Comparison of ENCODE assay signal across 14 mouse cellular contexts in genomic region chr9:43225481-43225880, GRCm38 (mm10). TPM values are rescaled to one million over a fixed set of nuclear protein-coding genes. Genes with fewer than 3 reads are reported as not detected.
DNase-seq lines count a peak whose midpoint lies in the region; ATAC-seq and TF ChIP-seq lines count a peak whose summit lies in the region.
"Had no signal": no experiment of that assay in that cellular context is flagged by ENCODE, and none has a peak within 500 bp of the region (broad histone marks: within the 10 kb centered on the region; RNA-seq: fewer than 3 reads in every experiment).

No protein-coding gene starts in this region.

- 22% methylated on average over 2 of the region's 2 CpGs for WGBS in heart, embryonic 11.5 days (ENCODE audit: insufficient replicate concordance)
- WGBS in lung, embryonic 14.5 days: 20% methylated on average over 2 of the region's 2 CpGs
- 15% methylated on average over 2 of the region's 2 CpGs for WGBS in lung, postnatal 0 days
- 28% methylated on average over 2 of the region's 2 CpGs for WGBS in limb, embryonic 11.5 days
- WGBS in stomach, embryonic 15.5 days: 22% methylated on average over 2 of the region's 2 CpGs
- 64% methylated on average over 2 of the region's 2 CpGs for WGBS in midbrain, embryonic 14.5 days

- peak overlapping the region; percentile 14 for H3K4me2 ChIP-seq in heart, embryonic 11.5 days
- no peak overlapping the region for H3K4me2 ChIP-seq in lung, embryonic 14.5 days
- no peak overlapping the region for H3K4me2 ChIP-seq in lung, postnatal 0 days (replicated peaks; ENCODE audit: low read depth, low read length)
- H3K4me2 ChIP-seq in limb, embryonic 11.5 days (ENCODE audit: low read depth, severe bottlenecking): no peak overlapping the region
- H3K4me2 ChIP-seq in stomach, embryonic 15.5 days: no peak overlapping the region
- no peak overlapping the region for H3K4me2 ChIP-seq in midbrain, embryonic 14.5 days (ENCODE audit: low read length)
- H3K4me2 ChIP-seq: forebrain, embryonic 12.5 days; neural tube, embryonic 12.5 days had no signal

- peaks cover 7% of the 10 kb centered on the region for H3K36me3 ChIP-seq in heart, embryonic 11.5 days (ENCODE audit: control insufficient read depth, insufficient read depth, low read length)
- peaks cover 44% of the 10 kb centered on the region for H3K36me3 ChIP-seq in lung, embryonic 14.5 days (ENCODE audit: insufficient read depth)
- no peaks in the 10 kb centered on the region for H3K36me3 ChIP-seq in lung, postnatal 0 days (ENCODE audit: insufficient read depth, low read length)
- peaks cover 15% of the 10 kb centered on the region for H3K36me3 ChIP-seq in limb, embryonic 11.5 days (ENCODE audit: control insufficient read depth, insufficient read depth, low read length)
- peaks cover 14% of the 10 kb centered on the region; the same call in 1 of the 2 replicates for H3K36me3 ChIP-seq in stomach, embryonic 15.5 days
- H3K36me3 ChIP-seq in midbrain, embryonic 14.5 days (ENCODE audit: control insufficient read depth, insufficient read depth, low read length): no peaks in the 10 kb centered on the region
- H3K36me3 ChIP-seq: forebrain, embryonic 12.5 days; neural tube, embryonic 12.5 days had no signal

- no peaks in the 10 kb centered on the region for H3K9me3 ChIP-seq in heart, embryonic 11.5 days (replicated peaks; ENCODE audit: control insufficient read depth, low read length)
- no peaks in the 10 kb centered on the region for H3K9me3 ChIP-seq in lung, embryonic 14.5 days (ENCODE audit: low read depth, low read length)
- no peaks in the 10 kb centered on the region for H3K9me3 ChIP-seq in lung, postnatal 0 days (ENCODE audit: low read length)
- H3K9me3 ChIP-seq in limb, embryonic 11.5 days (ENCODE audit: control insufficient read depth, low read length): no peaks in the 10 kb centered on the region
- no peaks in the 10 kb centered on the region for H3K9me3 ChIP-seq in stomach, embryonic 15.5 days
- H3K9me3 ChIP-seq in midbrain, embryonic 14.5 days (ENCODE audit: control insufficient read depth, low read length): no peaks in the 10 kb centered on the region
- H3K9me3 ChIP-seq: forebrain, embryonic 12.5 days; megakaryocyte, embryonic 14.5 days; neural tube, embryonic 12.5 days had no signal

- H3K4me3 ChIP-seq in heart, embryonic 11.5 days (ENCODE audit: low read depth, low read length): no peak overlapping the region
- H3K4me3 ChIP-seq in lung, embryonic 14.5 days (ENCODE audit: low read depth, low read length): no peak overlapping the region
- H3K4me3 ChIP-seq in lung, postnatal 0 days (ENCODE audit: low read depth, low read length): no peak overlapping the region
- no peak overlapping the region for H3K4me3 ChIP-seq in limb, embryonic 11.5 days (ENCODE audit: low read depth, low read length)
- no peak overlapping the region for H3K4me3 ChIP-seq in stomach, embryonic 15.5 days (replicated peaks)
- no peak overlapping the region for H3K4me3 ChIP-seq in midbrain, embryonic 14.5 days (replicated peaks; ENCODE audit: low read depth, low read length)
- H3K4me3 ChIP-seq: forebrain, embryonic 12.5 days; megakaryocyte, embryonic 14.5 days; neural tube, embryonic 12.5 days had no signal

- H3K4me1 ChIP-seq in heart, embryonic 11.5 days (ENCODE audit: control insufficient read depth, insufficient read depth, low read length): peaks cover 22% of the 10 kb centered on the region
- H3K4me1 ChIP-seq in lung, embryonic 14.5 days (ENCODE audit: insufficient read depth): 0 out of 2 replicates have a peak, but pooled peaks cover 5% of the 10 kb centered on the region
- peaks cover 6% of the 10 kb centered on the region; the same call in 1 of the 2 replicates for H3K4me1 ChIP-seq in lung, postnatal 0 days (ENCODE audit: insufficient read depth, low read depth, low read length)
- peaks cover 18% of the 10 kb centered on the region for H3K4me1 ChIP-seq in limb, embryonic 11.5 days (ENCODE audit: control insufficient read depth, insufficient read depth, low read length)
- H3K4me1 ChIP-seq in stomach, embryonic 15.5 days: peaks cover 50% of the 10 kb centered on the region
- no peaks in the 10 kb centered on the region for H3K4me1 ChIP-seq in midbrain, embryonic 14.5 days (ENCODE audit: control insufficient read depth, insufficient read depth, low read length)

- H3K9ac ChIP-seq in heart, embryonic 11.5 days (ENCODE audit: low read depth, low read length): peak overlapping the region; percentile 43; the same call in 1 of the 2 replicates
- H3K9ac ChIP-seq in lung, embryonic 14.5 days: no peak overlapping the region; the same call in 1 of the 2 replicates
- no peak overlapping the region for H3K9ac ChIP-seq in lung, postnatal 0 days (replicated peaks; ENCODE audit: low read depth)
- H3K9ac ChIP-seq in limb, embryonic 11.5 days (ENCODE audit: low read length): no peak overlapping the region; the same call in 1 of the 2 replicates
- H3K9ac ChIP-seq in stomach, embryonic 15.5 days: no peak overlapping the region
- H3K9ac ChIP-seq in midbrain, embryonic 14.5 days (replicated peaks; ENCODE audit: low read length): no peak overlapping the region
- H3K9ac ChIP-seq: forebrain, embryonic 12.5 days; neural tube, embryonic 12.5 days had no signal

- TF ChIP-seq EP300 in lung, postnatal 0 days (IDR thresholded peaks at IDR 0.05): no peak

- no peak for DNase-seq in heart, postnatal 36 days
- DNase-seq in lung, embryonic 14.5 days: peak; percentile 24
- DNase-seq in lung, postnatal 0 days (ENCODE audit: low spot score): no peak
- no peak for DNase-seq in limb, embryonic 11.5 days (ENCODE audit: low spot score)
- no peak for DNase-seq in midbrain, embryonic 14.5 days
- no peak for DNase-seq in left cerebral cortex, postnatal 36 days (ENCODE audit: low spot score in 2 of 2)
- DNase-seq: gastrocnemius, postnatal 10 days; kidney, adult 11 months had no signal

- no peak for ATAC-seq in heart, embryonic 11.5 days (replicated peaks; ENCODE audit: insufficient number of reproducible peaks, low FRiP score, low TSS enrichment)
- ATAC-seq in lung, embryonic 14.5 days (ENCODE audit: insufficient read depth): no peak
- ATAC-seq in lung, postnatal 0 days: no peak
- no peak for ATAC-seq in limb, embryonic 11.5 days (ENCODE audit: insufficient number of reproducible peaks, low FRiP score, low TSS enrichment, low read depth)
- ATAC-seq in stomach, embryonic 15.5 days (ENCODE audit: insufficient read depth, low FRiP score, low read depth): no peak
- no peak for ATAC-seq in midbrain, embryonic 14.5 days (ENCODE audit: low FRiP score, low TSS enrichment)

- H3K27me3 ChIP-seq in heart, embryonic 11.5 days (ENCODE audit: control insufficient read depth, insufficient read depth, low read length): no peaks in the 10 kb centered on the region
- no peaks in the 10 kb centered on the region for H3K27me3 ChIP-seq in lung, embryonic 14.5 days (ENCODE audit: insufficient read depth, low read length)
- H3K27me3 ChIP-seq in lung, postnatal 0 days (replicated peaks; ENCODE audit: insufficient read depth, low read length): no peaks in the 10 kb centered on the region
- H3K27me3 ChIP-seq in limb, embryonic 11.5 days (ENCODE audit: control insufficient read depth, insufficient read depth, low read length): no peaks in the 10 kb centered on the region
- no peaks in the 10 kb centered on the region for H3K27me3 ChIP-seq in stomach, embryonic 15.5 days (replicated peaks)
- H3K27me3 ChIP-seq in midbrain, embryonic 14.5 days (ENCODE audit: control insufficient read depth, insufficient read depth, low read length): no peaks in the 10 kb centered on the region
- H3K27me3 ChIP-seq: forebrain, embryonic 12.5 days; neural tube, embryonic 12.5 days had no signal

- intact Hi-C loops in heart, postnatal 36 days (cut with DNase I): no loop called here
- intact Hi-C loops in left cerebral cortex, postnatal 36 days (cut with DNase I): no loop called here

- no peak for TF ChIP-seq CTCF in lung, embryonic 14.5 days (IDR thresholded peaks at IDR 0.05; ENCODE audit: low read depth)
- no peak for TF ChIP-seq CTCF in lung, postnatal 0 days (IDR thresholded peaks at IDR 0.05)

- peak overlapping the region; percentile 59 for H3K27ac ChIP-seq in heart, embryonic 11.5 days (ENCODE audit: low read depth, low read length)
- peak overlapping the region; percentile 36; the same call in 1 of the 2 replicates for H3K27ac ChIP-seq in lung, embryonic 14.5 days (ENCODE audit: low read depth)
- no peak overlapping the region for H3K27ac ChIP-seq in lung, postnatal 0 days (ENCODE audit: low read length)
- peak overlapping the region; percentile 45; the same call in 1 of the 2 replicates for H3K27ac ChIP-seq in limb, embryonic 11.5 days (replicated peaks; ENCODE audit: low read depth, low read length)
- H3K27ac ChIP-seq in stomach, embryonic 15.5 days: peak overlapping the region; percentile 49
- H3K27ac ChIP-seq in midbrain, embryonic 14.5 days (replicated peaks; ENCODE audit: low read depth, low read length): no peak overlapping the region
- H3K27ac ChIP-seq: forebrain, embryonic 12.5 days; neural tube, embryonic 12.5 days had no signal

RNA-seq across cellular contexts. Expression of gene Oaf, which starts 14.2 kb away (rescaled TPM):
- 37.8 and 41.1 TPM in 2 replicates for polyA plus RNA-seq in heart, embryonic 11.5 days (2014; fragmentation: Nextera tagmentation; extraction: Ambion mirVana)
- 1 to 10 TPM; 8.2 to 8.9 TPM for total RNA-seq in heart, postnatal 36 days (2021)
- polyA plus RNA-seq in lung, embryonic 14.5 days (2014; fragmentation: Nextera tagmentation; extraction: Ambion mirVana): 84.5 and 95.4 TPM in 2 replicates
- 14.8 and 19.6 TPM in 2 replicates for polyA plus RNA-seq in lung, postnatal 0 days (2015; fragmentation: Nextera tagmentation; extraction: Ambion mirVana)
- 96.4 and 108 TPM in 2 replicates for polyA plus RNA-seq in limb, embryonic 11.5 days (2014; fragmentation: Nextera tagmentation; extraction: Ambion mirVana)
- 60.6 and 65.7 TPM in 2 replicates for polyA plus RNA-seq in stomach, embryonic 15.5 days (2015; fragmentation: Nextera tagmentation; extraction: Ambion mirVana)
- 2.3 and 7.9 TPM in 2 replicates for polyA plus RNA-seq in midbrain, embryonic 14.5 days (2014; fragmentation: Nextera tagmentation; extraction: Ambion mirVana)
- 10 to 100 TPM; 15.0 to 17.4 TPM for total RNA-seq in left cerebral cortex, postnatal 36 days (2021)

RNA-seq across cellular contexts. Expression of gene Pou2f3, which starts 15.3 kb away (rescaled TPM):
- not detected in 2 replicates for polyA plus RNA-seq in heart, embryonic 11.5 days (2014; fragmentation: Nextera tagmentation; extraction: Ambion mirVana)
- total RNA-seq in heart, postnatal 36 days (2021): under 1 TPM; 0.14 to 0.27 TPM
- polyA plus RNA-seq in lung, embryonic 14.5 days (2014; fragmentation: Nextera tagmentation; extraction: Ambion mirVana): 0.08 and 0.16 TPM in 2 replicates
- polyA plus RNA-seq in lung, postnatal 0 days (2015; fragmentation: Nextera tagmentation; extraction: Ambion mirVana): 0.07 and 0.13 TPM in 2 replicates
- polyA plus RNA-seq in limb, embryonic 11.5 days (2014; fragmentation: Nextera tagmentation; extraction: Ambion mirVana): not detected in 2 replicates
- 0.54 and 0.68 TPM in 2 replicates for polyA plus RNA-seq in stomach, embryonic 15.5 days (2015; fragmentation: Nextera tagmentation; extraction: Ambion mirVana)
- polyA plus RNA-seq in midbrain, embryonic 14.5 days (2014; fragmentation: Nextera tagmentation; extraction: Ambion mirVana): 0.08 TPM in 1 of 2 replicates, not detected in the other
- total RNA-seq in left cerebral cortex, postnatal 36 days (2021): under 1 TPM in 1 of 2 experiments, not detected in 1; 0.29 TPM
- total RNA-seq: common myeloid progenitor, adult 5-6 weeks had no signal
- polyA plus RNA-seq: forebrain, embryonic 12.5 days; neural tube, embryonic 12.5 days had no signal

Comparison
In these comparisons a context has a peak if more than half of its experiments do, and no peak if none do; other contexts are left out.
1. H3K27ac ChIP-seq: peak in heart, embryonic 11.5 days (single experiment), lung, embryonic 14.5 days (single experiment), limb, embryonic 11.5 days (single experiment) and stomach, embryonic 15.5 days (single experiment); none in lung, postnatal 0 days (single experiment) and midbrain, embryonic 14.5 days (single experiment).